Comparison of ENCODE assay signal across 4 mouse cellular contexts in the genomic region with DNA sequence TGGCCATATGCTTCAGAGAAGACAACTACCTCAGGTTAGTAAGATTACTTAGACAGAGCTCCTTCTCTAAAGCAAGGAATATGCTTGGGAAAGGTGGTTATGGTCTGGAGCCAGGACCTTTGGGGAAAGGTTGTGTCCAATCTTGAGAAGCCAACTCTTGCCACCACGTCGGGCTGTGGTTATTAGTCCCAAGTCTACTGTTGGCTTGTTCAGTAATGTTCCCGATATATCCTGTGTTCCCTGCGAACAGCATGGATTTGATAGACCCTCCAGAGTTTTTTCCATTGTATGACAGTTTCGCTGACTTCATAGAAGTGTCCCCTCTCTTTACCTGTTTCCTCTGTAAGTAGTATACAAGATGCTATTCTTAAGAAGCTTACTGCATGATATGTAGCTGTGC. TPM values are rescaled to one million over a fixed set of nuclear protein-coding genes. Genes with fewer than 3 reads are reported as not detected.
"Had no signal": no experiment of that assay in that cellular context is flagged by ENCODE, and none has a peak within 500 bp of the region (broad histone marks: within the 10 kb centered on the region; RNA-seq: fewer than 3 reads in every experiment).

No protein-coding gene starts in this region.

RNA-seq across cellular contexts. Expression of a gene that starts 52.1 kb away (rescaled TPM):
- total RNA-seq: liver, adult 2 months had no signal
- polyA plus RNA-seq: liver, adult 2 months; lung, embryonic 16.5 days; small intestine, adult 2 months; stomach, embryonic 16.5 days had no signal
